Mouse (Mus musculus) brain, embryonic 14.5 days (tissue): ENCODE data around the gene Lgals4. TPM values are rescaled to one million over a fixed set of nuclear protein-coding genes. Genes with fewer than 3 reads are reported as not detected.

ENCODE experiments used
- DNase-seq: peaks from one replicate; pipeline ENCODE4 v3.0.0-alpha.2; 2011; ENCODE audit warnings: low read depth
- CTCF ChIP-seq: fragments of 200-500 bp; IDR thresholded peaks from 2 replicates; pipeline ENCODE4 v1.5.1; 2012; ENCODE audit warnings: inconsistent platforms, mild to moderate bottlenecking, moderate library complexity, borderline replicate concordance; ENCODE audit not compliant: insufficient read depth, insufficient read length; ENCODE audit errors: extremely low read depth
- POLR2A ChIP-seq: fragments of 200-500 bp; IDR thresholded peaks from 2 replicates; pipeline ENCODE4 v1.6.1; 2012; ENCODE audit warnings: mild to moderate bottlenecking, inconsistent platforms, borderline replicate concordance; ENCODE audit not compliant: poor library complexity, insufficient read depth, insufficient read length, severe bottlenecking; ENCODE audit errors: extremely low read depth
- polyA plus RNA-seq: library from polyadenylated mRNA; depleted of rRNA; stranded (reverse); fragments of >200 nt; gene quantifications from 2 replicates; pipeline ENCODE4 v1.2.3, GENCODE M21; 2012

The Lgals4 gene
- polyA plus RNA-seq, 1 experiment: 6.0 TPM

- TF ChIP-seq POLR2A (no peak), CTCF (no peak)
- no peak for DNase-seq
These were observed 7.8 kb upstream of the Lgals4 start for GRCm38 (mm10) chr7:28825686-28826401.

DNA sequence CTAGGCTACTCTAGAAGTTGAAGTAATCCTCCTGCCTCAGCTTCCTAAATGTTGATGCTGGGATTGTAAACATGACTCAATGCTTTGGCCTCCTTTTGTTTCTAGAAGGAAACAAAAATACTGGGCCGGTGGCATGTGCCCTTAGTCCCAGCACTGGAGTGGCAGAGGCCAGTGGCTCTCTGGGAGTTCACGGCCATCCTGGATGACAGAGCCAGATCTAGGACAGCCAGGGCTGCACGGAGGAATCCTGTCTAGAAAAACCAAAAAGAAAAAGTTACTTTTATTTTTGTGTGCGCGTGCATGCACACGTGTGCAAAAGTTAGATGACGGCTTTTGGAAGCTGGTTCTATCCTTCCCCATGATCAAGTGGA, 7.3 kb upstream of the Lgals4 start:
- DNase-seq: no peak
- TF ChIP-seq POLR2A (no peak), CTCF (no peak)

DNA sequence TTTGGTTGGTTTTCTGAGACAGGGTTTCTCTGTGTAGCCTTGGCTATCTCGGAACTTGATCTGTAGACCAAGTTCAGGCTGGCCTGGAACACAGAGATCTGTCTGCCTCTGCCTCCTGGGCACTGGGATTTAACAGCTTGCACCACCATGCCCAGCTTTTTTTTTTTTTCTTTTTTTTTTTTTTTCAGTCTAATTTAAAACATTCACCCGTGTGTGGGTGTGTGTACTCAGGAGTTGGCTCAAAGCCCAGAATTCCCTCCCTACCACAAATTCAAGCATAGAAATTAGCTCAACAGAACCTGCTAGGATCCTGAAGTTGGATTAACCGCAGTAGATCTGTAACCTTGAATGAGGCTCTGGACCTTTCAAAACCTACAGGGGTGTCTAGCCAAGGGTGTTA, 6.3 kb upstream of the Lgals4 start:
- TF ChIP-seq POLR2A (no peak), CTCF (no peak)
- peak; percentile 87 for DNase-seq

DNA sequence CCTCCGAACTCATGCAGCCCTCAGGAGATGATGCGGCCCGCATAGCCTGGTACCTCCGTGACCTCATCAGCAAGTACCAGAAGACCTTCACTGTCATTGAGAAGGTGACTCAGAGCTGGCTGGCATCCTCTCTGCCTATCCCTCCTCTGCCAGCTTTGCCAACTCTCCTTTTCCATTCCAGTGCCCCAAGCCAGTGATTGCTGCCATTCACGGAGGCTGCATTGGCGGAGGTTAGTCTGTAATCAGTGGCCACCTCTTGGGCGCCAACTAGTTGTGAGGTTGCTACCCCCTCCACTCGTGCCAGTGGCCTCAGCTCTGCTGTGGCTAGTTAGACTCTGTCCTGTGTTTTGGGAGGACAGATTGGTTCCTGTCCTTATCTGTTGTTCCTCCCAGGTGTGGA, 3.8 kb upstream of the Lgals4 start:
- DNase-seq: no peak
- TF ChIP-seq CTCF (no peak), POLR2A (no peak)

GRCm38 (mm10) chr7:28830981-28831380, 2.7 kb upstream of the Lgals4 start:
- no peak for DNase-seq
- TF ChIP-seq CTCF (no peak), POLR2A (no peak)

- TF ChIP-seq CTCF (no peak), POLR2A (no peak)
- no peak for DNase-seq
These were observed 2.1 kb upstream of the Lgals4 start for GRCm38 (mm10) chr7:28831411-28832125.

DNA sequence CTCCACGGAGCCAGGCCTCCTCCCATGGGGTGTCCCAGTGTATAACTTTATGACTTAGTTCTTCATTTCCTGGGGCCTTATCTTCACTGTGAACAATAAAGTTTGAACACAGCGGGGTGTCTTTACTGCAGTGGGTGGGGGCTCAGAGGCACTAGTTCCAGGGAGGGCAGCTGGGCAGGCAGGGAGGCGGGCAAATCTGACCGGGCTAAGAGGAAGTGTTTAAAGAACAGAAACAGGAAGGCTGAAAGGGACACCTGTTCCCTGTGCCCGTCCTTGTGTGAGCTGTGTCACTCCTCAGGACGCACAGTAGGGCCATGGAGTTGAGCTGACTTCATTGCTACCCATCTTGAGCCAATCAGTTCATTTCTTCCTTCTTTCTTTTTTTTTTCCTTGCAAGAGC, 1.5 kb upstream of the Lgals4 start:
- no peak for DNase-seq
- TF ChIP-seq CTCF: no peak

GRCm38 (mm10) chr7:28836936-28837335, 3.3 kb downstream of the Lgals4 start:
- no peak for TF ChIP-seq CTCF
- TF ChIP-seq POLR2A: no peak
- no peak for DNase-seq

DNA sequence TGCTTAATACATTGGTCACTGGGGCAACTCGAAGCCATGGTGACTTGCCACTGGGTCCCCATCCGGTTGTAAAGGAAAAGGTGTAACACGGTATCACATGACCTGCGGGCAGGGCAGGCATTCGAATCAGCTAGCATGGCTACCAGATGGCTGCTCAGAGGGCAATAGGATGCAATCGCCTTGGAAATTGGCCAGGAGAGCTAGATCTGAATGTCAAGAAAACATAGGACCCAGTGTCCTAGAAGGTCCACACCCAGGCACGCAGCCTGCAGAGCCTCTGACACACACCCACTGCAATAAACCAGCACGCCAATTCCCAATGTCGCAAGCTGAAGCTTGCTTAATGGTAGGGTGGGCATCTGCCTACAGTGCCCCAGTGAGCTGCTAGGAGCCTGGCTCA, 4.7 kb downstream of the Lgals4 start:
- DNase-seq: no peak
- TF ChIP-seq POLR2A: no peak
- no peak for TF ChIP-seq CTCF

- no peak for DNase-seq
- TF ChIP-seq CTCF (no peak), POLR2A (no peak)
These were observed 13.6 kb downstream of the Lgals4 start for GRCm38 (mm10) chr7:28847273-28847672.

DNA sequence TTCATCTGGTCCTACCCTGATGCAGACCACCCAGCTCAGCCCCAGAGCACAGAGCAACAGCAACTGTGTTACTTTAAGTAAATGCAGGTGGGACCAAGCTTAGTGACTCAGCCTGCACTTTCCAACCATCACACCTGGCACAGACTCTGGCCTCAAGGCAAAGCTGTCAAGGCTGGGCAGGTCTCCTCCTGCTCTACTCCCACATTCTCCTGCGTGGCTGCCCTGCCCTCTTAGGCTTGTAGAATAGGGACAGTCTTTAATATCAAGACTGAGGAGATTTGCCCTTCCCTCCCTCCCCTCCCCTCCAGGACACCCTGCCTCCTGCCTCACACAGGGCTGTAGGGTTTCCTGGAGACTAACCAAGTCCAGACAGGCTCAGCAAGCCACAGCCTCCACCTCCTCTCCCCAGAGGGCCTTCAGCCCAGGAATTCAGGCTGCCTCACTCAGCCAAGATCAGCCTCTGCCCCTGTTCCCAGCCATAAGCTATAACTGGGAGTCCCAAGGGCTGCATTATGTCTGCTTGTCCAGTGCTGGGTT, 16.1 kb downstream of the Lgals4 start:
- DNase-seq: no peak
- TF ChIP-seq CTCF: no peak
- TF ChIP-seq POLR2A: no peak

GRCm38 (mm10) chr7:28850642-28851041, 17.0 kb downstream of the Lgals4 start:
- DNase-seq: no peak
- no peak for TF ChIP-seq CTCF
- TF ChIP-seq POLR2A: no peak
